Mouse (Mus musculus) olfactory bulb, adult 2 months (tissue): ENCODE results near the gene Plcb1.

Experiments
- CTCF ChIP-seq: fragments of 200-500 bp; IDR thresholded peaks from 2 replicates; pipeline ENCODE4 v1.5.1; 2012; ENCODE audit warnings: low read depth, mild to moderate bottlenecking, low read length, moderate library complexity; ENCODE audit not compliant: insufficient read depth
- POLR2A ChIP-seq: fragments of 200-500 bp; IDR thresholded peaks from 2 replicates; pipeline ENCODE4 v1.6.1; 2012; ENCODE audit warnings: mild to moderate bottlenecking, low read depth, low read length, moderate library complexity; ENCODE audit not compliant: insufficient read depth

- TF ChIP-seq CTCF (no peak), POLR2A (no peak)
Measured at GRCm38 (mm10) chr2:135106649-135107048, 320.8 kb downstream of the Plcb1 start.
